Mouse (Mus musculus): ENCODE measurements around the gene Trim66. TPM values are rescaled to one million over a fixed set of nuclear protein-coding genes. Genes with fewer than 3 reads are reported as not detected.

The Trim66 gene
- polyA plus RNA-seq, 1 experiment, result 11.6 TPM

- no peak for DNase-seq
- H3K4me3 ChIP-seq (replicated peaks; ENCODE audit: insufficient read depth, low read depth, low read length), result no peak overlapping the region
- TF ChIP-seq POLR2A (IDR thresholded peaks at IDR 0.05; ENCODE audit: borderline replicate concordance, insufficient read depth, low read length), result no peak
- TF ChIP-seq CTCF (IDR thresholded peaks at IDR 0.05; ENCODE audit: borderline replicate concordance, insufficient read depth, low read depth, low read length), result no peak
- H3K4me1 ChIP-seq (ENCODE audit: control insufficient read depth, insufficient read depth, low read length), result peaks cover 9% of the 10 kb centered on the region
- no peaks in the 10 kb centered on the region for H3K27me3 ChIP-seq (ENCODE audit: control insufficient read depth, insufficient read depth, low read length)
- no peak overlapping the region for H3K27ac ChIP-seq (ENCODE audit: insufficient read depth, low read length)
Measured at GRCm38 (mm10) chr7:109540902-109541301, 33.0 kb upstream of the Trim66 start.

DNA sequence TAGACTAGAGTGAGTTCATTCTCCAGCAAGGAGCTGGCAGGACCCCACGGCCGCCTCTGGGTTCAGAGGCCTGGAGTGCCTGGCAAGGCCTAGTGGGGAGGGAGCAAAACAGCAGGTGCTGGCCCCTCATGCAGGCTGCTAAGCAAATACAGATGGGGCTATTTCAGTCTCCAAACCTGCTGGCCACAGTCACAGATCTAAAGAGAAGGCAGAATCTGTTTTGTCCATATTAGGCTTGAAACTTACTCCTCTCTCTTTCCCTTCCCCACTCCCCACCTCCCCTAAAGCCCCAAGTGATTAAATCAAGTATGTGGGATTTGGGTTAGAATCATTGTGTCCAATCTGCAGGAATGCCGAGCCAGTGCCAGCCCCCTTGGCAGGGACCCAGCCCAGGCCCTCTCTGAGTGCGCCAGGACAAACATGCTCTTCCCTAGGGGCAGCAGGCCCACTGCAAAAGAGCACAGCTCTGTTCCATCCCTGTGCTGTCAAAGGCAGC is 28.6 kb upstream of the Trim66 start:
- Histone ChIP-seq H3K27me3 (ENCODE audit: control insufficient read depth, insufficient read depth, low read length) (no peaks in the 10 kb centered on the region), H3K4me1 (ENCODE audit: control insufficient read depth, insufficient read depth, low read length) (peaks cover 28% of the 10 kb centered on the region), H3K4me3 (replicated peaks; ENCODE audit: insufficient read depth, low read depth, low read length) (no peak overlapping the region), H3K27ac (ENCODE audit: insufficient read depth, low read length) (peak overlapping the region; percentile 62)
- DNase-seq, result peak; percentile 69 to 80
- 5% methylated on average over 4 of the region's 4 CpGs for WGBS
- no peak for TF ChIP-seq CTCF (IDR thresholded peaks at IDR 0.05; ENCODE audit: borderline replicate concordance, insufficient read depth, low read depth, low read length)
- no peak for TF ChIP-seq POLR2A (IDR thresholded peaks at IDR 0.05; ENCODE audit: borderline replicate concordance, insufficient read depth, low read length)

DNA sequence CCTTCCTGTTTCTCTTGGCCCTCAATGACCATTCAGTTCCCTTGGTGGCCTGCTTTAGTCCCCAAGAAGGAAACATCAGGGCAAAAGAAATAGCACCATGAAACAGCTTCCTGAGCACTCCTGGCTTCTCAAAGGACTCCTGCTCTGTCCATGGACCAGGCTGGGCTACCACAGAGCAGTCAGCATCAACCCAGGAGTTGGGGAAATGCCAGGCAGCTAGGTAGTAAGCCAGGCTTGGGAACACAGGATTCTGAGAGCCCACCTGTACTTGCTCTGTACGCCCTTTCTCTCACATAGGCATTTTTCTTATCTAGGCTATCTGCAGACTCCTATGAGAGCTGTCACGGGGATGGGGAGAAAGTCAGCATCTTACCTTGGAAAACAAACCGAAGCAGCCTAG is 27.0 kb upstream of the Trim66 start:
- Histone ChIP-seq H3K27ac (ENCODE audit: insufficient read depth, low read length) (peak overlapping the region; percentile 61), H3K4me1 (ENCODE audit: control insufficient read depth, insufficient read depth, low read length) (peaks cover 28% of the 10 kb centered on the region), H3K27me3 (ENCODE audit: control insufficient read depth, insufficient read depth, low read length) (no peaks in the 10 kb centered on the region), H3K4me3 (replicated peaks; ENCODE audit: insufficient read depth, low read depth, low read length) (no peak overlapping the region)
- 78% methylated on average over 3 of the region's 3 CpGs for WGBS
- TF ChIP-seq CTCF (IDR thresholded peaks at IDR 0.05; ENCODE audit: borderline replicate concordance, insufficient read depth, low read depth, low read length) (no peak), POLR2A (IDR thresholded peaks at IDR 0.05; ENCODE audit: borderline replicate concordance, insufficient read depth, low read length) (no peak)
- DNase-seq, result peak in 1 of 2 experiments; percentile 28

DNA sequence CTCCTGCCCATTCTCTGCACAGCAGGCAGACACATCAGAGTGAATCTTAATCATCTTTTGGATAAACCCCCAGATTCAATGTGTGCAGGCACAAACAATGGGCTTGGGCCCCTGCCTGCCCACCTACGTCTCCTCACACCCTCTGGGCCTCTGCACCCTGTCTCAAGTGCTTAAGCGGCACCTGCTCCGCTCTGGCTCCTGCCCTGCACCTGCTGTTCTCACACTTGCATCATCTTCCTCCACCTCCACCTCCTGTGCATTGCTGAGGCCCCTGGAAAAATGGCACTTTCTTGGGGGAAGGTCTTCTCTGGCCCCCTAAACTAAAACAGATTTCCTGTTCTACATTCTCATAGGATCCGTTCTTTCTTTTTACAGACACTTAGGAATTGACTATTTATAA is 26.0 kb upstream of the Trim66 start:
- Histone ChIP-seq H3K4me3 (replicated peaks; ENCODE audit: insufficient read depth, low read depth, low read length) (no peak overlapping the region), H3K4me1 (ENCODE audit: control insufficient read depth, insufficient read depth, low read length) (peaks cover 28% of the 10 kb centered on the region), H3K27me3 (ENCODE audit: control insufficient read depth, insufficient read depth, low read length) (no peaks in the 10 kb centered on the region), H3K27ac (ENCODE audit: insufficient read depth, low read length) (no peak overlapping the region; the same call in 1 of the 2 replicates)
- TF ChIP-seq POLR2A (IDR thresholded peaks at IDR 0.05; ENCODE audit: borderline replicate concordance, insufficient read depth, low read length) (no peak), CTCF (IDR thresholded peaks at IDR 0.05; ENCODE audit: borderline replicate concordance, insufficient read depth, low read depth, low read length) (no peak)
- no peak for DNase-seq
- WGBS, result 39% methylated on average over 4 of the region's 4 CpGs

GRCm38 (mm10) chr7:109533129-109533528 is 25.2 kb upstream of the Trim66 start:
- WGBS, result 75% methylated on average over 4 of the region's 4 CpGs
- H3K4me3 ChIP-seq (replicated peaks; ENCODE audit: insufficient read depth, low read depth, low read length), result no peak overlapping the region
- TF ChIP-seq POLR2A (IDR thresholded peaks at IDR 0.05; ENCODE audit: borderline replicate concordance, insufficient read depth, low read length) (no peak), CTCF (IDR thresholded peaks at IDR 0.05; ENCODE audit: borderline replicate concordance, insufficient read depth, low read depth, low read length) (no peak)
- H3K4me1 ChIP-seq (ENCODE audit: control insufficient read depth, insufficient read depth, low read length), result peaks cover 28% of the 10 kb centered on the region
- H3K27ac ChIP-seq (ENCODE audit: insufficient read depth, low read length), result no peak overlapping the region
- no peaks in the 10 kb centered on the region for H3K27me3 ChIP-seq (ENCODE audit: control insufficient read depth, insufficient read depth, low read length)
- DNase-seq, result no peak

- peaks cover 28% of the 10 kb centered on the region for H3K4me1 ChIP-seq (ENCODE audit: control insufficient read depth, insufficient read depth, low read length)
- H3K27me3 ChIP-seq (ENCODE audit: control insufficient read depth, insufficient read depth, low read length), result no peaks in the 10 kb centered on the region
- 51% methylated on average over 3 of the region's 3 CpGs for WGBS
- no peak overlapping the region for H3K27ac ChIP-seq (ENCODE audit: insufficient read depth, low read length)
- no peak for DNase-seq
- H3K4me3 ChIP-seq (replicated peaks; ENCODE audit: insufficient read depth, low read depth, low read length), result no peak overlapping the region
- TF ChIP-seq POLR2A (IDR thresholded peaks at IDR 0.05; ENCODE audit: borderline replicate concordance, insufficient read depth, low read length) (no peak), CTCF (IDR thresholded peaks at IDR 0.05; ENCODE audit: borderline replicate concordance, insufficient read depth, low read depth, low read length) (no peak)
Measured at GRCm38 (mm10) chr7:109532691-109533090, 24.8 kb upstream of the Trim66 start.

DNA sequence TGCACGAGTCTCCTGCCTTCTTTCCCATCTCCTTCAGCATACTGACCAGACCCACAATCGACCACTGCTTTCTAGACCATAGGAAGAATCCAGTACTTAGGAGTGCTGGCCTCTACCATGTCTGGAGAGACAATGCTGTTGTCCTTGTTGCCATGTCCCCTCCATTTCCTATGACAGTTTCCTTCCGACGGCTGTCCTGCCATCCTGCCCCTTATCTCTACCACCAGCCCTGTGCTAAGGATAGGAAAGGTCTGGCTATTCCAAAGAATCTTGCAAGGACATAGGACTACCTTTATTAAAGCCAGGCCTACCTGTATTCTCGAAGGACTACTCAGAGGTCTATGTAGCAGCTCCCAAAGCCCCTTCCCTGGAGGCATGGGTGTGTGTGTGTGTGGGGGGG is 23.6 kb upstream of the Trim66 start:
- whole genome bisulfite sequencing, result 88% methylated on average over 5 of the region's 5 CpGs
- Histone ChIP-seq H3K27ac (ENCODE audit: insufficient read depth, low read length) (no peak overlapping the region), H3K27me3 (ENCODE audit: control insufficient read depth, insufficient read depth, low read length) (no peaks in the 10 kb centered on the region), H3K4me3 (replicated peaks; ENCODE audit: insufficient read depth, low read depth, low read length) (no peak overlapping the region), H3K4me1 (ENCODE audit: control insufficient read depth, insufficient read depth, low read length) (peaks cover 23% of the 10 kb centered on the region)
- DNase-seq, result no peak
- TF ChIP-seq POLR2A (IDR thresholded peaks at IDR 0.05; ENCODE audit: borderline replicate concordance, insufficient read depth, low read length), result no peak
- no peak for TF ChIP-seq CTCF (IDR thresholded peaks at IDR 0.05; ENCODE audit: borderline replicate concordance, insufficient read depth, low read depth, low read length)

DNA sequence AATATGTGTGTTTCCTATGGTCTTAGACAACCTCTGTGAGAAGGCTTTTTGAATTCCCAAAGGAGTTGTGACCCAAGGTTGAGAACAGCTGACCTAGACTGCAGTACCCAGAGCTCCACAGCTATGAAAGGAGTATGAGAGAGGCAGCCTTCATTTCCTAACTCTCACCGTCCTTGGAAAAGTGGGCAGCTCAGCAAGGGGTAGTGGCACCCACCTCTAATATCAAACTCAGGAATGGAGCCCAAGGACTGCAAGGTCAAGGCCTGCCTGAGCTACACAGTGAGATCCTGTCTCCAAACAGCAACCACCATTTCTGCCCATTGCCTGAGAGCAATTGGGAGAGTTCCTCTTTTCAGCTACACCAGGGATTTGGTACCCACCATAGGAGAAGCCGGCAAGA is 21.8 kb upstream of the Trim66 start:
- Histone ChIP-seq H3K27ac (ENCODE audit: insufficient read depth, low read length) (no peak overlapping the region), H3K27me3 (ENCODE audit: control insufficient read depth, insufficient read depth, low read length) (no peaks in the 10 kb centered on the region), H3K4me1 (ENCODE audit: control insufficient read depth, insufficient read depth, low read length) (peaks cover 20% of the 10 kb centered on the region), H3K4me3 (replicated peaks; ENCODE audit: insufficient read depth, low read depth, low read length) (no peak overlapping the region)
- TF ChIP-seq POLR2A (IDR thresholded peaks at IDR 0.05; ENCODE audit: borderline replicate concordance, insufficient read depth, low read length), result no peak
- no peak for TF ChIP-seq CTCF (IDR thresholded peaks at IDR 0.05; ENCODE audit: borderline replicate concordance, insufficient read depth, low read depth, low read length)
- 75% methylated on average over 2 of the region's 2 CpGs for WGBS
- DNase-seq, result no peak
